Mouse (Mus musculus) megakaryocyte-erythroid progenitor cell, adult 5 weeks (primary cell): ENCODE results near the gene Prr19. TPM values are rescaled to one million over a fixed set of nuclear protein-coding genes. Genes with fewer than 3 reads are reported as not detected.

Experiments used
- polyA plus RNA-seq: library from polyadenylated mRNA; stranded (reverse); fragments of >175 nt; gene quantifications from 2 replicates; pipeline ENCODE4 v1.2.3, GENCODE M21; 2012

The Prr19 gene
- 0.06 and 0.29 TPM in 2 replicates for polyA plus RNA-seq

GRCm38 (mm10) chr7:25301063-25301462 is at the start of gene Prr19:
Prr19 (plus strand) TSS chr7:25301411.

GRCm38 (mm10) chr7:25267301-25267750 is 33.9 kb upstream of the Prr19 start, which contains the start of gene Cic:
Cic (plus strand) TSS chr7:25267704.

GRCm38 (mm10) chr7:25297454-25298325 is 3.5 kb upstream of the Prr19 start, which contains the start of gene Pafah1b3:
Pafah1b3 (minus strand) TSS chr7:25297986.

GRCm38 (mm10) chr7:25305956-25306613 is 4.9 kb downstream of the Prr19 start, which contains the start of gene Tmem145:
Tmem145 (plus strand) TSS chr7:25306106.

GRCm38 (mm10) chr7:25316532-25317445 is 15.6 kb downstream of the Prr19 start, which contains the start of gene Megf8:
Megf8 (plus strand) TSS chr7:25317164.

Other genes starting within 250 kb of the Prr19 start
- 18.8 and 31.7 TPM in 2 replicates for gene Grik5, start 229.1 kb upstream of the Prr19 start, polyA plus RNA-seq
- gene Zfp574, start 228.8 kb upstream of the Prr19 start, polyA plus RNA-seq, result 45.8 and 46.8 TPM in 2 replicates
- gene Pou2f2, start 121.7 kb upstream of the Prr19 start, polyA plus RNA-seq, result 32.3 and 42.5 TPM in 2 replicates
- 117 and 119 TPM in 2 replicates for gene Dedd2, start 80.8 kb upstream of the Prr19 start, polyA plus RNA-seq
- gene Zfp526, start 80.0 kb upstream of the Prr19 start, polyA plus RNA-seq, result 8.5 and 10.1 TPM in 2 replicates
- 140 TPM in 2 replicates for gene Gsk3a, start 63.6 kb upstream of the Prr19 start, polyA plus RNA-seq
- 181 and 188 TPM in 2 replicates for gene Erf, start 50.6 kb upstream of the Prr19 start, polyA plus RNA-seq
- gene Cic, start 33.7 kb upstream of the Prr19 start, polyA plus RNA-seq, result 471 and 510 TPM in 2 replicates
- gene Pafah1b3, start 3.4 kb upstream of the Prr19 start, polyA plus RNA-seq, result 40.1 and 47.3 TPM in 2 replicates
- gene Tmem145, start 4.7 kb downstream of the Prr19 start, polyA plus RNA-seq, result 0.12 and 0.65 TPM in 2 replicates
- 12.6 and 17.7 TPM in 2 replicates for gene Megf8, start 15.8 kb downstream of the Prr19 start, polyA plus RNA-seq
- gene Cnfn, start 68.3 kb downstream of the Prr19 start, polyA plus RNA-seq, result not detected in 2 replicates
- 23.8 and 28.8 TPM in 2 replicates for gene Lipe, start 97.3 kb downstream of the Prr19 start, polyA plus RNA-seq
- gene Cxcl17, start 111.5 kb downstream of the Prr19 start, polyA plus RNA-seq, result not detected in 2 replicates
- gene Ceacam1, start 176.2 kb downstream of the Prr19 start, polyA plus RNA-seq, result 3.6 and 5.0 TPM in 2 replicates
- gene Ceacam2, start 238.4 kb downstream of the Prr19 start, polyA plus RNA-seq, result 0.04 TPM in 1 of 2 replicates, not detected in the other